Mouse (Mus musculus) frontal cortex, postnatal 14 days (tissue): ENCODE data around the gene Adamts8.

Experiments
- DNase-seq, 2 experiments: peaks; one replicate each; pipeline ENCODE4 v3.0.0; 2022; ENCODE audit warnings: low spot score in 2 of 2

Gene Adamts8

DNA sequence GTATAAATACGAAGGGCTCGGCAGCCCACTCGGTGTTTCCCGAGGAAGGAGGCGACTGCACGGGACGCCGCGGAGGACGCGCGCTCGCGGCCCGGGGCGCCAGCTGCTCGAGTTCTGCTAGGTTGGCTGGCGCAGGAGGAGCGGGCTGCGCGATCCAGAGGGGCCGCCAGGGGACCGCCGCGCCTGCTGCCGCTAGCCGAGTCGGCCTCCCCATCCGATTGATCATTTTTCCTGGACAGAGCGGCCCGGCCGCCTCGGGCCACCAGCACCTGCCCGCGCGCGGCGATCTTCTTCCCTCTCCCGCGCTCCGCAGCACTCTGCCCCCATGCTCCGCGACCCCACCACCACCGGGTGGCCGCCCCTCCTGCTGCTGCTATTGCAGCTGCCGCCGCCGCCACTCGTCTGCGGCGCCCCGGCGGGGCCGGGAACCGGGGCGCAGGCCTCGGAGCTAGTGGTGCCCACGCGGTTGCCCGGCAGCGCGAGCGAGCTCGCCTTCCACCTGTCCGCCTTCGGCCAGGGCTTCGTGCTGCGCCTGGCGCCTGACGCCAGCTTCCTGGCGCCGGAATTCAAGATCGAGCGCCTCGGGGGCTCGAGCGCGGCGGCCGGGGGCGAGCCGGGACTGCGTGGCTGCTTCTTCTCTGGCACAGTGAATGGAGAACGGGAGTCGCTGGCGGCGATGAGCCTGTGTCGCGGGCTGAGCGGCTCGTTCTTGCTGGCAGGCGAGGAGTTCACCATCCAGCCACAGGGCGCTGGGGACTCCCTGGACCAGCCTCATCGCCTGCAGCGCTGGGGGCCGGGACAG is at the start of gene Adamts8:
TSS of gene Adamts8 (plus strand) at position 51 of the 802 bp plus-strand sequence.
- DNase-seq = peak in 1 of 2 experiments; percentile 43

DNA sequence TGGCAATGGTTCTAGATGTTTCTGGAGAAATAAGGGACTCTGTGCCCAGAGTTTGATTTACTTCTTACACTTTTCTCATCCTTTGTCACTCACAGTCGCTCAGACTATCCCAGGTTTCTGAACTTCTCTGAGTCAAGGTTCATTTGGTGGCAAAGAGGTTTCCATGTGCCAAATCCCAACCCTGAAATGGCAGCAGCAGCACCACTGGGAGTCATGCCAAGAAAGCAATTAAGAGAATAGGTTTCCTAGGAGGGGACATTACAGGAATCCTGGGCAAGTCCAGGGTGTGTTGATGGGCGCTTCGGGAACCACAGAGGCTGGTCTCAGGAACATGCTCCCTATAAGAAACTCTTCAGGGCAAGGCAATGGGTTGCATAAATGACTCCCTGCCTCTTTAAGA is 46.7 kb upstream of the Adamts8 start:
- no peak for DNase-seq

DNA sequence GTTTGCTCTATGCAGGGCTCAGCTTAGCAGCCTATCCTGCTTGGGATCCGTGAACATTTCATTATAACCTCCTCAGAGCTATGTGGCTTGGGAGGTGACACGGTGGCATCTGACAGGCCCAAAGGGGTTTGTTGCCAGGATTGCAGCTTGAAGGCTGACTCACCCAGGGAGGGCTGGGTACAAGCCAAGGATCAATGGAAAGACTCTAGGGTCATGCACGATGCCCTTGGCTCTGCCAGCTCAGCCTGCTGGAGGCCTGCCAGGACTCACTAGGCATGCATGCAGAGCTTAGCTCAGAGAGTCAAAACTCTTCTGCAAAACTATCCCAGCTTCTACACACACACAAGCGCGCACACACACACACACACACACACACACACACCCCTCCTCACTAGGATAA is 45.6 kb upstream of the Adamts8 start:
- peak in 1 of 2 experiments; percentile 10 for DNase-seq

DNA sequence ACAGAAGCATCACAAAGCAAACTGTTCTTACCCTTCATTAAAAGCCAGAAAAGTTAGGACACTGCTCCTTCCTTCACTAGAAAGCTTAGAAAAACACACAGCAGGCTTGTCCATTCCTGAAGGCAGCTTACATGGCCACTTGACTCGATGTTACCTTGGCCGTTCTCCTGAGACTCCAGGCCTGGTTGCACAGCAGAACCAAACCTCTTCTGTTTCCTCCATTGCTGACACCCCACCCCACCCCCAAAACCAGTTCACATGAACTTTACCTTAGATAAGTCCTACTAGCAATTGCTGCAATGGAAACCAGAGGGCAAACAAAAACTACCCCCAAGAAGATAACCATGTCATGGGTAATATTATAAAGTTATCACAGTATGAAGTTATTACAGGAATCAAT is 45.2 kb upstream of the Adamts8 start:
- DNase-seq = no peak

DNA sequence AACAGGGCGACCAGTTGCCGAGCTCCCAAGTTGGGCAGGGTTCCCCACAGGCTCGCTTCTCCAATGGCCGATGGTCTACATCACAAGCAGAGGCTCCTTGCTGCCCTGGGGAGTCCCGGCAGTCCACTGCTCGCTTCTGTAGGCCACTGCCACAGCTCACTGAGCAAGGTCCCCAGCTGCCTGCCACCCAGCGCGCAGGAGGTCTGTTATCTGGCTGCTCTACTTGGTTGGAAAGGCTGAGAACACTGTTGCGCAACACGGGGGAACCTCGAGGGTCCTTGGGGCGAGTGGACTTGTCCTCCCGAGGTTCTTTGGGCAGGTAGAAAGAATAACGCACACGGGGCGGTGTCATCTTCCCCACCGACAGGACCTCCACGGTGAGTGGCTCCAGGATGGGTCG is 40.2 kb upstream of the Adamts8 start:
- no peak for DNase-seq

DNA sequence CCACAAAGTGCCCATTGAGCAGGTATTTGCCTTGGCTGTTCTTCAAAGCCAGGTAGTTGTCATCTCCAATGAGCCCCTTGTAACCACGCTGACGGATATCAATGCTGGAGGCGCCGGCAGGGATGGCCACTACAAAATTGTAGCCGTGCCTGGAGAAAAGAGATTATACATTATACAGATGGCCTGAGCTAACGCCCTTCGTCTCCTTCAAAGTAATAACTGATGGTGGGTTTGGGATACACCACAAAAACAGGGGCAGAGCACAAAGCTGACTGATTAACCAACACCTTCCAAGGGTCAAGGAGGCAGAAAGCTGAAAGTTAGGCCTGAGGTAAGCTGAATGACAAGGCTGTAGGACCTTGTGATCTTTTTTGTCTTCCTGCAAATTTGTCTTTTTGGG is 39.7 kb upstream of the Adamts8 start:
- DNase-seq = no peak

DNA sequence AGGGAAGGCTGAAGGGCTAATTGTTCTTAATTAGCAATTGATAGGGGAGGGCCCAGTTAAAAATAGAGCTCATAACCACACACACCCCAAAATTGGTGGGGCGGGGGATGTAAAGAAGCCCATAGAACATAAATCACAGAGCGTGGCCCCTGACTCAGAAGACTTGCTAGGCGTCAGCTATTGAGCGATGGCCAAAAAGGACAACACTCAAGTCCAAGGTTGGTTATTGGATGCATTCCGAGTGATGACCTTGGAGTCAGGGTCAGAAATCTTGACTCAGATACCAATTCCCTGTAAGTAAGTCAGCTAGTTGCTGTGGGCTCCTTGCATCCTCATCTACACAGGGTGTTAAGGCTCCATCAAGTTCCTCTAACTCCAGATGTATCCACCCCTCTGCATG is 39.1 kb upstream of the Adamts8 start:
- no peak for DNase-seq

DNA sequence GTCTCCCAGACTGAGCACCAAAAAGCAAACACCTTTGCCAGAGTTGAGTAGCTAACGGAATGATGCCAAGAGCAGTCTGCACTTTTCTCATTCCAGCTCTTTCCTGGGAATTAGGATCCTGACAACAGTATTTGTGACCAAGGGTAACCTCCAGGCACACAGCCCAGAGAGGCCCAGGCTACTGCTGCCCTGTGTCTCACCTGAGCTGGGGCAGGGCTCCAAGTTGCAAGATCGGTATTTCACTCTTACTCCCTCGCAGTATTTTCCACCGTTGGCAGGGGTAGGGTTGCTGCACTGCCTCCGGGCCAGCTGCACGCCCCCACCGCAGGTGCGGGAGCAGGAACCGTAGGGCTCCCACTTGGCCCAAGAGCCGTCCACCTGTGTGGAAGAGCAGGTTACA is 36.5 kb upstream of the Adamts8 start:
- DNase-seq = no peak

DNA sequence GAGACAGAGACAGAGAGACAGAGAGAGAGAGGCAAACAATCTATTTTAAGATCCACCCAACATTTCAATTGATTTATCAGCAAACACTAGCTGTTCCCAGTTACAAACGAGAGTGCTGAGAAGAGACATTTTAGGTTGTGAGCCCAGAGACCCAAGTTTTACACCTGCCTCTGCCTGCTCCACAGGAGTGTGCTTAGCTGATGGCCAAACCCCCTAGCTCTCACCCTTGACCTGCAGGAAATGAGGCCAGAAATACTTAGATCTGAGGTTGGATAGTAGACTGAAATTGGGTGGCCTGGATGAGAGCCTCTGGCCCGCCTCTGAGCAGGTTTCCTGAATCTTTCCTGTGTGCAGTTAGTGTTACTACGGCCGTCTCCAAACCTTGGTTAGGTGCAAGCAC is 35.9 kb upstream of the Adamts8 start:
- DNase-seq = no peak

DNA sequence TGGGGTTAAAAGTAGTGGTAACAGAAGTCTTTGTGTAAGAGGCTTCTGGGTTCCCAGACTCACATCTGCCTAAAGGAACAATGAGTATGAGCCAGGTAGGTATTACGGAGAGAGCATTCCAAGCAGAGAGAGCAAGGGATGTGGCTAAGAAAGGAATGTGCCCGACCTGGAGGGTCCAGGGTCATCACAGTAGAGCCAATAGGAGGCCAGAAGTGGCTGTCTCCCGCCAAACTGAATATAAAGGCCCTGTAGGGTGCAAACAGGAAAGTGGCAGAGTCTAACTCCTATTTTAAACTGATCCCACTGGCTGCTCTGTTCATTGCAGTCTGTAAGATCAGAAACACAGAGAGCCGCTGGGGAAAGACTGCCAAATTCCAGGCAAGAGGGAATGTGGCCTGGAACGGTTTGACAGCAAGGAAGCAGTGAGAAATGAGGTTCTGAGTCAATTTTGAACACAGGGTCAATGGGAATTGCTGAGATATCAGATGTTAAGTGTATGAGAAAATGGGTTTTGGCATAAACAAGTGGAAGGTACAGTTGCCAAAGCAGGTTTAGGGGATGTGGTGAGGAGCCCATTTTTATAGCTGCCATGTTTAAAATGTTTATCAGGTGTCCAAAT is 34.6 kb upstream of the Adamts8 start:
- DNase-seq = no peak

DNA sequence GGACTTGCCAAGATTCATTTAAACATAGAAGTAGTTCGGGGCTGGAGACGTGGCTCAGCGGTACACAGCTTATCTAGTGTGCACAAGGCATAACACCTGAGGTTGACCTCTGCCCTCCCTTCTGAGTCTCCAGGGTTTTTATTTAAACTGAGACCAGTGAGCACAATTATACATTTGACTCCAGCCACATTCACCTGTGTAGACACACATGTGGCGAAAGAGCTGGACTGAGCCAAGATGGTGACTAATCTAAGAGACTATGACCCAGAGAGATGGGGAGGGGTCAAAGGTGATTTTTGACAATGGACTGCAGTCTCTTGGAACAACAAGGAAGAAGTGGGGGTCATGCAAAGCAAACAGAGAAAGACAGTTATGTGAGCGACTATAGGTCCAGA is 34.1 kb upstream of the Adamts8 start:
- DNase-seq = no peak

DNA sequence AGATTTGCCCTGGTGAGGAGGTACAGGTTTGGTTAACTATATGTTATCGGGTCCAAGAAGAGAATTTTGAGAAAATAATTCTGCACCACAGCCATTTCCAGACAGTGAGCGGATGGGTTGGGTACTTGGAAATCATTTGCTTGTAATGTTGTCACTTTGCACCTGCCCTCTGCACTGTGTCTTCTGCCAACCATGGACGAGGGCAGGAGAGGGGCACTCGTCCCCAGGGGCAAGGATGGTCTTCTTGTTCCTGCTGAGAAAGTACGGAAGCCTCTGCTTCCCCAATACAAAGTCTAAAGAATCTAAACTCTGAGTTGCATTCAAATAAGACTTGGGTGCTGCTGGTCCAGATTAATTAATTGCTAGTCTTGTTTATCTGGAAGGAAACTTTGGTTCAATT is 33.4 kb upstream of the Adamts8 start:
- no peak for DNase-seq

DNA sequence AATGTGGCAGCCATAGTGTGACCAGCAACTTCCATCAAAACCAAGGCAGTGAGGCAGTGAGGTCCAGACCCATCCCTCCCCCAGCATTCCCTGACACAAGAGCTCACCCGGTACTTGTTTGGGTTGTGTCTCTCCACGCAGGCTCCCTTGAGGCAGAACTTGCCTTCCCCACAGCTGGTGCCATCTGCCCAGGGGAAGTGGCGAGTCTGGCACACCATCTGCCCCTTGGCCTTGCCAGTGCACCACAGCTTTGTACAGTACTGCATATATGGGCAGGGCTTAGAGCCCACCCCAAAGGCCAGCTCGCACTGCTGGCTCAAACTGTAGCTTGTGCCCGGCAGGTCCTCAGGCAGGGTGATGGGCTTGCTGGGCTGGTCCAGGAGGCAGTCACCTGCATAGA is 31.9 kb upstream of the Adamts8 start:
- no peak for DNase-seq

DNA sequence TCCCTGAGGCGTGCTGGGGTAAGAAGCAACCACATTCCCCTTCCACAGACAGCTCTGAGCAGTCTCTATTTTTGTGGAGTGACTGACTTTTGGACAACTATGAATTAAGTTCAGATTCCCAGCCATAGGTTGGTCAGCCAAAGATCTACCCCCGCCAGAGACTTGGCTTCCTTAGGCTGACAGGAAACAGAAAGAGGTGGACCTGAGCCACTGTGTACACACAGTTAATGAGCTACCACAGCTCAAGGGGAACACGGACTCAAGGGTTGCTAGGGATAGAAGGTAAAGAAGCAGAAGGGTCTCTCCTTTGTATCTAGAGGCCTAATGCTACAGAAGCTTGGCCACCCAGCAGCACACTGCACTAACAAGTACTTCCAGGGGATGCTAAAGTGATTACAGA is 30.2 kb upstream of the Adamts8 start:
- no peak for DNase-seq

DNA sequence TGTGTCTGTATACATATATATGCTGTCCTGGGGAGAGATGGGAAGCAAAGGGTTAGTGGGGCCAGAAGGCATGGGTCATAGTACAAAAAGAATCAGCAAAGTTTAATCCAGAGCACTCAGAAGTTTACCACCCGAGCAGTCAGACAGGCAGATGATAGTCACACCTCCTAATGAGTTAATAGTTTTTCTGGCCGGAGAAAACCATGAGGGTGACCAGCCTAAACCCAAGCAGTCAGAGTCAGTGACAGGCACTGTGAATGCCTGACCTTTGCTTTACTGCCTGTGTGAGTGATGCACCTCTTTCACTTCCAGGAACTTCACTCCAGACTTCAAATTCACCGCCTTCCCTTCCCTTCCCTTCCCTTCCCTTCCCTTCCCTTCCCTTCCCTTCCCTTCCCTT is 28.9 kb upstream of the Adamts8 start:
- no peak for DNase-seq

DNA sequence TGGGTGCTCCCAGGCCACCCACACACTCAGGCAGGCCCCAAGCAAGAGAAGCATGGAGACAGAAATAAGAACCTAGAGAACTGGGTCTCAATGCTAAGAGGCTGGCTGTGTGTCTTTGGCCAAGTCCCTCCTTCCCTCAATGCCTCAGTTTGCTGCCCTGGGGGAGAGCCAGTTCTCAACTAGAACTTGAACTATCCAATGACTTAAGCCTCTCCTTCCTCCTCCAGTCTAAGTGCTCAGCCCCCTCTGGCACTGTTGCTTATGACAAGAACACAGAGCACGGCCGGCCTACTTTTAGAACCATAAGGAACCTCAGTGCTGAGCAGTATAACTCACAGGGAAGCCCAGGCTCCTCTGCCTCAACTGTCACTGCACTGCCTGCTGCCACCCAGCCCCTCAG is 28.1 kb upstream of the Adamts8 start:
- DNase-seq = no peak

DNA sequence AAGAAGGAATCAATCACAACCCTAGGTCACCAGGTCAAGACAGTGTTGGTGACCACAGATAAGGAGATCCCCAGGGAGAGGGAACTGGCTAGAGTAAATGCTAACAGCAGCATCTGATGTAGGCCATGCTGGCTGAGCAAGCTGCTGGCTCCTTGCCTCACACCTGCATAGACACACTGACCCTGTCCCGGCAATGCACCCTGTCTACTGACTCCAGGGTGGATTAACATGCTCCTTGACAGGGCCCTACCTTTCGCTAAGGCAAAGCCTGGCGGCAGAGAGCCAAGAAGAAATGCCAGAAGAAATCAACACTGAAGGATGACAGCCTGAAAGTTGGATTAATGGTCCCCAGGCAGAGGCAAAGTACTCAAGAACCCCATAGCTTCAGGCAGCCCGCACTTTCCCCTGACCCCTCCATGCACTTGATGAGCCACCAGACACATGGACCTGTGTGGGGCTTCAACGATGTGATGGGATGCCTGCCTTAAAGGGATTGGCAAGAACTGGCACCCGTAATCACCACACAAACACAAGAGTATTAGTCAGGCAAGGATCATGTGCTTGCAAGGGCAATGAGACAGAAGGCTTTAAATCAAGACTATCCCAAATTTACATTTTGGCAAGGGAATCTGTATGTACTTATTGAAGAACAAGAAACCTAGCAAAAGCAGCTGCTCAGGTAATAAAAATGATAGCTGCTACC is 25.9 kb upstream of the Adamts8 start:
- no peak for DNase-seq

DNA sequence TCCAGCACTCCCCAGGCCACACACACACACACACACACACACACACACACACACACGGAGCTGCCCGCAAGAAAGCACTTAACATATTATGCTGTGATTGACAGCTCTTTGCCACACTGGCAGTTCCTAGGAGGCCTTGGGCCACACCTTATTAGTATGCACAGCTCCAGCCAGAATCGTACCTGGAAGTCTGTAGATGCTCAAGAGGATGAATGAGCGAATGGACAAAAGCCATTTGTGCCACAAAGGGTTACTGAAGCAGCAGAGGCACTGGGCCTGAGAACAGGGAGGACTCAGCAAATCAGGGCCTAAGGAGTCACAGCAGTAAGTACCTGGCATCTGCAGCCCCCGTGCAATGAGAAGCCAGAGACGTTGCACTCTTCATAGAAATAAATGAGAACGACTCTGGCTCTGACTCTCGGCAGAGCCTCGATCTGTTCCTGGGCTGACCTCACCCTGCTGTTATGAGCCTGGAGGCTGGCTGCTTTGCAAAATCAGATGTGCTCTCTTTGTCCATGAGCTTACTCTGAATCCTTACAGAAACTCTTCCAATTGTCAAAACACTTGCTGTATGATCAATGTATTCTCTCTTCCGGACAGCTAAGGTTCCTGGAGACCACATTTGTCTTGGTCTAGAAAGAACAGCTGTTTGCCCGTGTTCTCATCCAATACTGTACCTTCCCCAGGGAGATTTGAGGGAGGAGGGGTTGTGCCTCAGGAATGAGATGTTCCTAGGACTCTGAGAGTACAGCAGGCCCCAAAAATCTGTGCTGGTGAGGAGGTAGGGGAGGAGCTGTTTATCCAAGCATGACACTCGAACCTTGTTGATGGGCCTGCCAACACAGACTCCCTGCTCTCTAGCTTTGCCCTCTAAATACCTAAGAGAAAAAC is 23.7 kb upstream of the Adamts8 start:
- no peak for DNase-seq

DNA sequence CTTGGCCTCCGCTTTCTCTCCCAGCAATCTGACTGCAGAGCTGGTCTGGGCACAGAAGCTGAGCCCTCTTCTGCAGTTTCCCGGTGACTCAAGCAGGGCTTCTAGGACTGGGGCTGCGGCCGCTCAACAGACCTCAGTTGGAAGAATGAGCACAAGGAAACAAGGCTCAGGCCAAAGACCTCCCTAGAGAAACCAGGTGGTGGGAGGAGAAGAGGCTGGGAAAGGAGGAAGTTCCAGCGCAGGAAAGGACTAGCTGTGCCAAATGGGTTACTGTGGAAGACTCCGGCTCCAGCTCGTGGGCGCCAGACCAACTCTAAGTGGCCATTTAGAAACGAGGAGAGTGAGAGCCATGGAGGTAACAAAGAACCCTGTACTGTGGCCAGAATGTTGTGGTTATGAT is 22.7 kb upstream of the Adamts8 start:
- DNase-seq = no peak

DNA sequence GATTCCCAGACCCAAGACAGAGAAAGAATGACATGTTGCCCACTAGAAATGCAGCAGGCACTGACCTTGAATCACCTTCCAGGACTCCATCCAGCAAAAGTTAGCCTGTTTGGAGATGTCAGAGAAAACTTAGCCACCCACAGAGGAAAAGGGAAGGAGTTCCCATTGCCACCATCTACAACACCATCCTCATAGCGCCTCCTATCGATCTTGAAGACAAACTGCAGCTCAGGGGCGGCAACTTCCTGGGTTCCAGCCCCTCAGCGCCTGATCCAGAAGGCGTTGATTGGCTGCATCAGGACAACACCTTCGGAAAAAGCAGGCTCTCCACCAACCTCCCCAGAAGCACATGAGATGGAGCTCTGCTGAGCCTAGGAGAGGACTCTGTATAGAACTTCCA is 21.6 kb upstream of the Adamts8 start:
- DNase-seq = no peak

DNA sequence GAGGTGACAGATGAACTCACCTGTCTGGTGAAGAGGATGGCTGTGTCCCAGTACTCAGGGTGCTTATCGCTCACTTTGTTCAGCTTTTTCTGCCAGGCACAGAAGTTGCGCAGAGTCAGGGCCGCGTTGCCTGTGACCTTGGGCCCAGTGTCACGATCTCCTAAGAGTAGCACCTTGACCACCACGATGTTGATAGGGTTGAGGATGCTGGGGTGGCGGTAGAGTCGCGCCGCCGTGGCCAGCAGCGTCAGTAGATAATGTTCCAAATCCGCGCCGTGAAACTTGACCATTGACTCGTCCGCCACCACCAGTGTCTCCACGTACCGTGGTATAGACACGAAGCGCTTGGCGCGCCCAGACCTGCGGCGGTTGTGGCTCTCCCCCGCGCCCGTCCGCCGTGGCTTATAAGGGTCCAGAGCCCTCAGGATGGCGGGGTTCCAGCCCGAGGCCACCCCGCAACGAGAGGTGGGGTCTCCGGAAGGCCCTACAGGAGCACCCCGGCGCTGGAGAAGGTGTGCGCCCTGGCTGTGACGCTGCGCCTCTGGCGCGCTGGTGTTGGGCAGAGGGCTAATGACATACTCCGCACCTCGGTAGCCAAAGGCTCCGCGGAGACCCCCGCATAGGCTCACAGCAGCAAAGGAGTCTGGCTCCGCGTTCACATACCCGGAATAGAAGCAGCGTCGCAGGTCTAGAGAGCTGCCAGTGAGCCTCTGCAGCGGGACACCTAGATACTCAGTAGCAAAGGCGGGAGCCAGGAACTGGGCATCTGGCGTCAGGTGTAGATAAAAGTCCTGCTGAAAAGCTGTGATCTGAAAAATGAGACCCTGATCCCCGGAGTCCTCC is 20.9 kb upstream of the Adamts8 start:
- no peak for DNase-seq
